Mouse (Mus musculus) ES-Bruce4 (cell line): ENCODE results near the gene Rbm38.

ENCODE experiments used
- CTCF ChIP-seq: IDR thresholded peaks from one replicate; pipeline ENCODE4 v1.8.1; 2011; ENCODE audit warnings: low read depth, low read length
- POLR2A ChIP-seq: IDR thresholded peaks from one replicate; pipeline ENCODE4 v1.8.1; 2011; ENCODE audit warnings: low read length; ENCODE audit not compliant: insufficient read depth

- no peak for TF ChIP-seq CTCF
- no peak for TF ChIP-seq POLR2A
These were observed 15.4 kb downstream of the Rbm38 start for GRCm38 (mm10) chr2:173035653-173036052.
